Mouse (Mus musculus): ENCODE data around the gene St7. TPM values are rescaled to one million over a fixed set of nuclear protein-coding genes. Genes with fewer than 3 reads are reported as not detected.

The St7 gene
- polyA plus RNA-seq, 1 experiment = 18.8 TPM

GRCm38 (mm10) chr6:17823614-17824013 is 130.9 kb downstream of the St7 start:
- Histone ChIP-seq H3K27ac (ENCODE audit: control insufficient read depth, insufficient read depth, low read depth, low read length, poor library complexity) (no peak overlapping the region), H3K4me1 (ENCODE audit: control insufficient read depth, insufficient read depth, low read length) (no peaks in the 10 kb centered on the region), H3K4me3 (replicated peaks; ENCODE audit: control insufficient read depth, low read depth, low read length) (no peak overlapping the region)
- TF ChIP-seq CTCF (IDR thresholded peaks at IDR 0.05; ENCODE audit: control insufficient read depth, insufficient read depth, low read length) (no peak), POLR2A (IDR thresholded peaks at IDR 0.05; ENCODE audit: borderline replicate concordance, control insufficient read depth, low read depth, low read length) (no peak)
- WGBS = 97% methylated on average over 2 of the region's 2 CpGs

GRCm38 (mm10) chr6:17824735-17825134 is 132.0 kb downstream of the St7 start:
- 86% methylated on average over 1 of the region's 1 CpGs for WGBS
- Histone ChIP-seq H3K27ac (ENCODE audit: control insufficient read depth, insufficient read depth, low read depth, low read length, poor library complexity) (no peak overlapping the region), H3K4me1 (ENCODE audit: control insufficient read depth, insufficient read depth, low read length) (no peaks in the 10 kb centered on the region), H3K4me3 (replicated peaks; ENCODE audit: control insufficient read depth, low read depth, low read length) (no peak overlapping the region)
- TF ChIP-seq POLR2A (IDR thresholded peaks at IDR 0.05; ENCODE audit: borderline replicate concordance, control insufficient read depth, low read depth, low read length) = no peak
- no peak for TF ChIP-seq CTCF (IDR thresholded peaks at IDR 0.05; ENCODE audit: control insufficient read depth, insufficient read depth, low read length)

- H3K27ac ChIP-seq (ENCODE audit: control insufficient read depth, insufficient read depth, low read depth, low read length, poor library complexity) = no peak overlapping the region
- no peak overlapping the region for H3K4me3 ChIP-seq (replicated peaks; ENCODE audit: control insufficient read depth, low read depth, low read length)
- no peaks in the 10 kb centered on the region for H3K4me1 ChIP-seq (ENCODE audit: control insufficient read depth, insufficient read depth, low read length)
- 67% methylated on average over 4 of the region's 4 CpGs for WGBS
- no peak for TF ChIP-seq CTCF (IDR thresholded peaks at IDR 0.05; ENCODE audit: control insufficient read depth, insufficient read depth, low read length)
- no peak for TF ChIP-seq POLR2A (IDR thresholded peaks at IDR 0.05; ENCODE audit: borderline replicate concordance, control insufficient read depth, low read depth, low read length)
These were observed 135.6 kb downstream of the St7 start for GRCm38 (mm10) chr6:17828382-17828781.

GRCm38 (mm10) chr6:17829981-17830380 is 137.2 kb downstream of the St7 start:
- no peak for TF ChIP-seq POLR2A (IDR thresholded peaks at IDR 0.05; ENCODE audit: borderline replicate concordance, control insufficient read depth, low read depth, low read length)
- TF ChIP-seq CTCF (IDR thresholded peaks at IDR 0.05; ENCODE audit: control insufficient read depth, insufficient read depth, low read length) = no peak
- Histone ChIP-seq H3K27ac (ENCODE audit: control insufficient read depth, insufficient read depth, low read depth, low read length, poor library complexity) (no peak overlapping the region), H3K4me3 (replicated peaks; ENCODE audit: control insufficient read depth, low read depth, low read length) (no peak overlapping the region), H3K4me1 (ENCODE audit: control insufficient read depth, insufficient read depth, low read length) (no peaks in the 10 kb centered on the region)
- WGBS = 87% methylated on average over 1 of the region's 1 CpGs

- WGBS = 38% methylated on average over 7 of the region's 7 CpGs
These were observed 141.8 kb downstream of the St7 start for GRCm38 (mm10) chr6:17834493-17834892.

GRCm38 (mm10) chr6:17835693-17836092 is 143.0 kb downstream of the St7 start:
- 92% methylated on average over 6 of the region's 6 CpGs for WGBS
- TF ChIP-seq POLR2A (IDR thresholded peaks at IDR 0.05; ENCODE audit: borderline replicate concordance, control insufficient read depth, low read depth, low read length) (no peak), CTCF (IDR thresholded peaks at IDR 0.05; ENCODE audit: control insufficient read depth, insufficient read depth, low read length) (no peak)
- H3K4me3 ChIP-seq (replicated peaks; ENCODE audit: control insufficient read depth, low read depth, low read length) = no peak overlapping the region
- no peaks in the 10 kb centered on the region for H3K4me1 ChIP-seq (ENCODE audit: control insufficient read depth, insufficient read depth, low read length)
- H3K27ac ChIP-seq (ENCODE audit: control insufficient read depth, insufficient read depth, low read depth, low read length, poor library complexity) = no peak overlapping the region

More at GRCm38 (mm10) chr6:17834493-17834892, 141.8 kb downstream of the St7 start:
- H3K27ac ChIP-seq (ENCODE audit: control insufficient read depth, insufficient read depth, low read depth, low read length, poor library complexity) = no peak overlapping the region
- peak; percentile 40 for TF ChIP-seq CTCF (IDR thresholded peaks at IDR 0.05; ENCODE audit: control insufficient read depth, insufficient read depth, low read length)
- TF ChIP-seq POLR2A (IDR thresholded peaks at IDR 0.05; ENCODE audit: borderline replicate concordance, control insufficient read depth, low read depth, low read length) = no peak
- no peak overlapping the region for H3K4me3 ChIP-seq (replicated peaks; ENCODE audit: control insufficient read depth, low read depth, low read length)
- H3K4me1 ChIP-seq (ENCODE audit: control insufficient read depth, insufficient read depth, low read length) = no peaks in the 10 kb centered on the region

GRCm38 (mm10) chr6:17837676-17838075 is 144.9 kb downstream of the St7 start:
- Histone ChIP-seq H3K4me1 (ENCODE audit: control insufficient read depth, insufficient read depth, low read length) (no peaks in the 10 kb centered on the region), H3K27ac (ENCODE audit: control insufficient read depth, insufficient read depth, low read depth, low read length, poor library complexity) (no peak overlapping the region), H3K4me3 (replicated peaks; ENCODE audit: control insufficient read depth, low read depth, low read length) (no peak overlapping the region)
- TF ChIP-seq CTCF (IDR thresholded peaks at IDR 0.05; ENCODE audit: control insufficient read depth, insufficient read depth, low read length) = no peak
- TF ChIP-seq POLR2A (IDR thresholded peaks at IDR 0.05; ENCODE audit: borderline replicate concordance, control insufficient read depth, low read depth, low read length) = no peak
- whole genome bisulfite sequencing = 11% methylated on average over 1 of the region's 1 CpGs

- Histone ChIP-seq H3K27ac (ENCODE audit: control insufficient read depth, insufficient read depth, low read depth, low read length, poor library complexity) (no peak overlapping the region), H3K4me1 (ENCODE audit: control insufficient read depth, insufficient read depth, low read length) (no peaks in the 10 kb centered on the region), H3K4me3 (replicated peaks; ENCODE audit: control insufficient read depth, low read depth, low read length) (no peak overlapping the region)
- 95% methylated on average over 29 of the region's 29 CpGs for WGBS
- TF ChIP-seq POLR2A (IDR thresholded peaks at IDR 0.05; ENCODE audit: borderline replicate concordance, control insufficient read depth, low read depth, low read length) (no peak), CTCF (IDR thresholded peaks at IDR 0.05; ENCODE audit: control insufficient read depth, insufficient read depth, low read length) (no peak)
These were observed 147.7 kb downstream of the St7 start for GRCm38 (mm10) chr6:17840431-17840830.

GRCm38 (mm10) chr6:17842759-17843158 is 150.0 kb downstream of the St7 start:
- H3K4me3 ChIP-seq (replicated peaks; ENCODE audit: control insufficient read depth, low read depth, low read length) = no peak overlapping the region
- TF ChIP-seq POLR2A (IDR thresholded peaks at IDR 0.05; ENCODE audit: borderline replicate concordance, control insufficient read depth, low read depth, low read length) = no peak
- TF ChIP-seq CTCF (IDR thresholded peaks at IDR 0.05; ENCODE audit: control insufficient read depth, insufficient read depth, low read length) = no peak
- WGBS = 31% methylated on average over 3 of the region's 3 CpGs

More at GRCm38 (mm10) chr6:17842759-17843158, 150.0 kb downstream of the St7 start:
- Histone ChIP-seq H3K27ac (ENCODE audit: control insufficient read depth, insufficient read depth, low read depth, low read length, poor library complexity) (no peak overlapping the region), H3K4me1 (ENCODE audit: control insufficient read depth, insufficient read depth, low read length) (no peaks in the 10 kb centered on the region)
